Mouse (Mus musculus) brain, embryonic 14.5 days (tissue): ENCODE measurements around the gene Rack1. TPM values are rescaled to one million over a fixed set of nuclear protein-coding genes. Genes with fewer than 3 reads are reported as not detected.
"Not testable (repeated sequence)": the region's sequence is repeated elsewhere in the genome, so short reads cannot be mapped to it uniquely, and the experiment has no call there.

Experiments
- DNase-seq: peaks from one replicate; pipeline ENCODE4 v3.0.0-alpha.2; 2011; ENCODE audit warnings: low read depth
- CTCF ChIP-seq: fragments of 200-500 bp; IDR thresholded peaks from 2 replicates; pipeline ENCODE4 v1.5.1; 2012; ENCODE audit warnings: inconsistent platforms, mild to moderate bottlenecking, moderate library complexity, borderline replicate concordance; ENCODE audit not compliant: insufficient read depth, insufficient read length; ENCODE audit errors: extremely low read depth
- POLR2A ChIP-seq: fragments of 200-500 bp; IDR thresholded peaks from 2 replicates; pipeline ENCODE4 v1.6.1; 2012; ENCODE audit warnings: mild to moderate bottlenecking, inconsistent platforms, borderline replicate concordance; ENCODE audit not compliant: poor library complexity, insufficient read depth, insufficient read length, severe bottlenecking; ENCODE audit errors: extremely low read depth
- polyA plus RNA-seq: library from polyadenylated mRNA; depleted of rRNA; stranded (reverse); fragments of >200 nt; gene quantifications from 2 replicates; pipeline ENCODE4 v1.2.3, GENCODE M21; 2012

Gene Rack1
- polyA plus RNA-seq, 1 experiment: 1,339 TPM

DNA sequence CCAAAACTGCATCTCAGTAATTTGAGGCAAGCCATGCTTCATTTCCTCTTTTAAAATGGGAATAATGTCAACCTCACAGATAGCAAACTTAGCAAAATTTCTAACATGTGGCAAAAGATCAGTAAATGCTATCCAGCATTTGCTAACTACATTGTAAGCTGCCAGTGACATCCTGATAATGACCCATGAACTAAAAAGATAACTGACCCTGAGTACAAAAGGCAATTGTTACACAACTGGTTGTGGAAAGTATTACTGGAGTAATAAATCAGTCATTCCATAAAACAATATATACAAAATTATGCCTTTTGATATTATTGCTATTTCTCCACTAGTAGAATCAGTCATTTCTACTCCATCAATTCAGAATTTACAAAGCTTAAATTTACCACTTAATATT, 13.7 kb downstream of the Rack1 start:
- no peak for DNase-seq
- no peak for TF ChIP-seq POLR2A
- TF ChIP-seq CTCF: no peak

DNA sequence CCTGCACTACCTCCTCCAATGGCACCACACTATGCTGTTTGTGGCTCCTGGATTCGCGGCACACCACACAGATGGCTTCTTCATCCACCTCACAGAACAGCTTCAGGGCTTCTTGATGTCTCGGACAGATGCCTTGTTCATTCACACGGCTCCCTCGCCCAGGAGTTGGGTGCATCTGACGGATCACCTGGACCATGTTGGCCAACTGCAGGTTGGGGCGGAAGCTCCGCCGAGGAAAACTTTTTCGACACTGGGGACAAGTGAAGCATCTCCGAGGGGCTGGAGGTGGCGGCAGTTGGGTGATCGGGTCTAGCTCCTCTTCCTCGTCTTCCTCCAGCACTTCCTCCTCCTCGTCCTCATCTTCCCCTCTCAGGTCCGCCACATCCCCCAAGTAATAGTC, 15.7 kb downstream of the Rack1 start:
- DNase-seq: no peak
- TF ChIP-seq POLR2A (no peak), CTCF (no peak)

DNA sequence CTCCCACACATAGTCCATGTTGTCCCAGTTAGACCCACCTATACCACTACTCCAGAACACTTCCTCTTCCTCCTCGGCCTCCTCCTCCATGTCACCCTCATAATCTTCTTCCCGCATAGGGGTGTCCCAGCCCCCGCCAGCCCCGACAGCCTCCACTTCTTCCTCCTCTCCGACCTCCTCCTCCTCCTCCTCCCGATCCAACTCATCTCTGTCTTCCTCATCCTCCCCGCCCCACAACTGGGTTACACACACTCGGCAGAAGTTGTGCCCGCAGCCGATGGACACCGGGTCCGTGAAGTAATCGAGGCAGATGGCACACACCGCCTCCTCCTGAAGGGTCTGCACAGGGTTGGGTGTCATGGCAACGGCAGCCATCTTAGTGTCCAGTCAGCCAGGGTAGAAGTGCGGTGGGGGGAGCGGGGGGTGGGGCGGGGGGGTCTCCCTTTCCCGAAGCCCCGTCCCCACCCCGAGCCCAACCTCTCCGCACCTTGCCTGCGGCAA, 16.2 kb downstream of the Rack1 start:
- peak; percentile 79 for DNase-seq
- no peak for TF ChIP-seq CTCF
- no peak for TF ChIP-seq POLR2A

DNA sequence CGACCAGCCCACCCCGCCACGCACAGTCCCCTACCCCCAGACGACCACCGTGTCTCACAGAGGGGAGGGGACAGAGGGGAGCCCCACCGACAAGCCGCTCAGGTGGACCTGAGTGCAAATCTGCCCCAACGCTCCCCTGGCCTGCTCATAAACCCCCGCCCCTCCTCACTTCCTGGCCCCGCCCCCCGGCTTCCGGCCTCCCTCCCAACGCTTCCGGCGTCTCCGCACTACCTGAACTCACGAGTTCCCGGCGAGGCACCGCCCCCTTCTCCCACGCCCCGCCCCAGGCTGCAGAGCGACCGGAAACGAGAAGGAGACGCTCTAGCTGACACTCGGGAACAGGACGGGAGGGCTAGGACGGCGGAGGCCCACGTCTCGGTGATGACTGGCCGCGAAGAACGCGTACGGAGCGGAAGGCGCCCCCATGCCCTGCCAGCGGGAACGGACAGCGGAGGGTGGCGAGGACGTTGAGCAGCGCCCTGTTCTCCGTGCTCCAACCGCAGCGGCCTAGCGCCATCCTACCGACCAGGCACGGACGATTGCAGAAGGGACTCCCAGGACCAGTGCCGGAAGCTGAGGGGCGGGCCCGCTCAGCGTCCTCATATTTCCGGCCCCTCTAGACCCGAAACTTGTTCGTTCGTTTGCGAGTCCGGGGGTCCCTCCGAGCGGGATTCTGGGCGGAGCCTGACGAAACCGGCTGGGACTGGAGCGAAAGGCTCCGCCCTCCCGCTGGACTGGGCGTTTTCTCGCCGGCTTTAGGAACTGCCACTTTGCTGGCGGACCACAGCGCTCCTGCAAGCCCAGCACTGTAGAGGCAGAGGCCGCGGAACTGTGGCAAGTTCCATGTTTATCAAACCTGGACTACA, 16.9 kb downstream of the Rack1 start, which contains the start of gene Trim41:
Gene Trim41 (minus strand): TSS at position 554 of the 866 bp plus-strand sequence.
- TF ChIP-seq POLR2A (no peak; the same call in 1 of the 2 replicates), CTCF (no peak)
- DNase-seq: peak; percentile 100

DNA sequence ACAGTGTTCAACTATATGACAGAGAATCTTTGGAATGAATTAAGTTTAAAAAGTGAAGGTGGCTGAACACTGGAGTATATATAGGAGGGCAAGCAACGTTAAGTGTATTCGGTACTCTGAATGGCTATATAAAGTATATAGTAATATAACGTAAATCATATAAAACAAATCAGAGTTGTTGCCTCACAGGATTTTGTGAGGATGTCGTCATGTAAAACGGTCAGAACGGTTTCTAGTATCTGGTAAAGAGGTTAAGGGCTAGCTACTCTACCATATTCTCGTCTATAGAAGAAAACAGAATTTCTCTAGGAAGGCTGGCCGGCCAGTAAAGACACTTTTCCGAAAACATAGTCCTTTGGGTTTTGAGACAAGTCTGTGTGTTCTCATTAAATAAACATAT, 17.7 kb downstream of the Rack1 start:
- DNase-seq: no peak
- no peak for TF ChIP-seq POLR2A
- TF ChIP-seq CTCF: no peak

DNA sequence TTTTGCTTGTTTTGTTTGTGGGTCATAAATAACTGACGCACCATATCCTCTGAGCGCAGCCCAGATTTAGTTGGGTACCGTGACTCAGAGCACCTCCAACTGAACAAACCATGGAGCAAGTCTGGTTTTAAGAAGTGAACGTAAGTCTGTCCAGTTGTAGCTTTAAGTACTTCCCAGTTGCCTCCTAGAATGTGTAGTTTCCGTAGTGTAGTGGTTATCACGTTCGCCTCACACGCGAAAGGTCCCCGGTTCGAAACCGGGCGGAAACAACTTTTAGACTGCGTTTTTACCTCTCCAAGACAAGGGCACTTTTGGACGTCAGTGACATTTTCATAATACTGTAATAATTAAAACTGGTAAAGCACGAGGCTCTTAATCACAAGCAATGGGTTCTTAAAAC, 18.2 kb downstream of the Rack1 start:
- DNase-seq: peak; percentile 96
- TF ChIP-seq POLR2A (no peak), CTCF (no peak)

DNA sequence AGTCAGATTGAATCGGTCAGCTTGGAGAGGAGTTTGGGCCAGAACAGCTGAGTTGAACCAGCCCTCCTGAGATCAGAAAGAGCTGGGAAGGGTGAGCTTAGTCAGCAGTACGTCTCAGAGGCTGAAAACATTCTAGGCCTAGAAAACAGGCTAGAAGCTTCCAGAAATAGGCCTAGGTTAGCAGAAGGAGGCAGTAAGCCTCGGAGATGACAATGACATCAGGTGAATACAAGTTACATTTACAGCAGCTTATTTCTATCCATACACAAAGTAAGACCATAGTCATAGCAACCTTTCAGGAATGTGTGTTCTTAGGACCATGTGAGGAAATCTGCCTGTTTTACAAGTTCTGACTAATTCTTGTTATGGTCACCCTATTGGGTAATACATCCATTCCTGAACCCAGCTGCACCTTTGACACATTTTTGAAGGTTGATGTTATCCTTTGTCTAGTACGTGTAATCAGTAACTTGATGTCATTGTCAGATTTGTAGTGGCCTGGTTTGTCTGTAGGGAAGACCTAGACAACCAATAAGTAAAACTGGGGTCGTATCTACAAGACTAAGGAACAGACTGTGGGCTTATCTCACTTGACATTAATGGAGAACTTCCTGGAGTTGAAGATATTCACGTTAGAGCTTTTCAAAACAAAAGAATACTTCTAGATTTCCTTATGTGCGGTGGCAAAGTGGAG, 19.6 kb downstream of the Rack1 start:
- TF ChIP-seq POLR2A: no peak
- TF ChIP-seq CTCF: no peak
- DNase-seq: no peak

DNA sequence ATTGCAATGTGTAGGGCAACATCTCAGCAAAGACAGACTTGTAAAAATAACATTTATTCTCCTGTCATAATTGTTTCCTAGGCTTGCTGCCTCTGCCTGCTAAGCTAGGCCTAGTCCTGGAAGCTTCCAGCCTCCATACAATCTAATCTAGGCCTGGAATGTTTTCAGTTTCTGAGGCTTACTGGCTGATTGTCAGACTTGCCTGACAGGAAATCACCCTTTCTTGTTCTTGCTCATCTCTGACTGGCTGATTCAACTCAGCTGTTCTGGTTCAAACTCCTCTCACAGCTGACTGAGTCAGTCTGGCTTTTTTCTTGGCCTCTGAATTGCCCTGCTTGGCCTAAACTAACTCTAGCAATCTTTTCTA, 20.2 kb downstream of the Rack1 start:
- no peak for DNase-seq
- no peak for TF ChIP-seq POLR2A
- no peak for TF ChIP-seq CTCF

DNA sequence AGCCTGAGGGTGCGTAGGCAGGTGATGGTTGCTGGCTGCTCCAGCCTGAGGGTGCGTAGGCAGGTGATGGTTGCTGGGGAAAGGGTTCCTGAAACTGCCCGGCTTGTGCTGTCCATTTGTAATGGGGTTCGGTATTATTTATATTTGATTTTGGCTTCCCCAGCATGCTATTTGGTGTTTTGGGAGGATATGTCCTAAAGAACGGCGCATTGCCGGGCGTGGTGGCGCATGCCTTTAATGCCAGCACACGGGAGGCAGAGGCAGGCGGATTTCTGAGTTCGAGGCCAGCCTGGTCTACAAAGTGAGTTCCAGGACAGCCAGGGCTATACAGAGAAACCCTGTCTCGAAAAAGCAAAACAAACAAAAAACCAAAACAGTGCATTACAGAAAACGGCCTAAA, 21.2 kb downstream of the Rack1 start:
- DNase-seq: not testable (repeated sequence)

DNA sequence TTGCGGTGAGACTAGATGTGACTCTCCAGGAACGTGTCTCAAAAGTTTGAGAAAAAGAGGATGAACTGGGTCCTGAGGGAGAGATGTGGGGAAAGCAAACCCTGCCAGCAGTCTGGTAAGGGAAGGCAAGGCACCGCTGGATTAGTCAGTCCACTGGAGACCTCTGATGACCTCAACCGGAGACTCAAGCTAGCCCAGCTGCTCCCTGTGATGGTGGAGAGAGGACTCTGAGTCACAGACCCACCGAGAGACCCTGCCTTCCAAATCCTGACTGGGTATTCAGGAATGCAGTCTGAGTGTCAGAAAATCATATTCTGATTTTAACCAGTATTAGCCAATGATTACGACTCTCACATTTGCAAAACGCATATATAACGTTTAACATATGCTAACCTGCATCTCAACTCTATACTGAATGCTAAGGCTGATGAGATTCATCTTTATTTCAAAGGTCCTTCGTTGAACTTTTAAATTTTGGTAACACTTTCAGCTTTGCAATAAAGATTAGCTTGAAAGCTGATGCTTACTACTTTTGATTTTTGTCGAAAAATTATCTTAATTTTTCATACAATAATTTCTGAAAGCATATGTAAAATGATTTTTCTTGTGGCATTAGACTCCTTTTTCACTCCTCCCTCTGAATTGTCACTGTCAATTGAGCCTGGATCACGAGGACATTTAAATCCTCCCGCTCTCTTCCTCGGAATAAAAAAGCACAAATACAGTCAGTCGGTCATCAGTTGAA, 22.8 kb downstream of the Rack1 start:
- no peak for DNase-seq

DNA sequence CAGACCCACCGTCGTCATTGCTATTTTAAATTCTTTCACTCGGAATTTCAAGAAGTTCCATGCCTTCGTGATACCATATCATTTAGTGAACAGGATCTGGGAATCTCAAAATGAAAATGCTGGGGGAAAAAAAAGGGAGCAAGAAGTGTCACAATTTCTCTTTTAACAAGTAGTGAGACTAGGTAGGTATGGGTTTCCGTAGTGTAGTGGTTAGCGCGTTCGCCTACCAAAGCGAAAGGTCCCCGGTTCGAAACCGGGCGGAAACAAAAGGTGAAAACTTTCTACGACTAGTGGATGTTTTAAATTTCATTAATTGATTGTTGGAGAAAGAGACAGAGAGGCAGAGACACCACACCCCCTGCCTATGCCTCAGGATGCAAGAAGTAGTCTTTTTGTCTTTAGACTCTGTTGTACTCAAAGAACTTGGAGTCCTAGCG, 23.4 kb downstream of the Rack1 start:
- DNase-seq: peak; percentile 78
- TF ChIP-seq CTCF: no peak
- TF ChIP-seq POLR2A: no peak

More for the DNA sequence above, 22.8 kb downstream of the Rack1 start:
- no peak for TF ChIP-seq POLR2A
- TF ChIP-seq CTCF: no peak
